Mouse (Mus musculus): ENCODE measurements at regions not wholly inside any gene's neighbourhood (a gene's known extent, or its start where the extent isn't known, plus 50 kb on each side); places are given as distances from the start of the nearest gene placed in this dataset.

GRCm38 (mm10) chr4:95378645-95379044 lies 178.7 kb upstream of the Fggy start:
- DNase-seq (ENCODE audit: low read depth, low spot score): no peak
- Histone ChIP-seq H3K27ac (ENCODE audit: control insufficient read depth, low read depth, low read length) (no peak overlapping the region), H3K36me3 (ENCODE audit: control insufficient read depth in 1 of 2, insufficient read depth in 2 of 2, low read length in 2 of 2) (no peaks in the 10 kb centered on the region), H3K9ac (ENCODE audit: control insufficient read depth, low read depth, low read length, poor library complexity, severe bottlenecking) (no peak overlapping the region), H3K27me3 (ENCODE audit: control insufficient read depth in 1 of 2, insufficient read depth in 2 of 2, low read length in 2 of 2) (no peaks in the 10 kb centered on the region), H3K4me3 (ENCODE audit: control insufficient read depth in 1 of 2, insufficient read depth in 1 of 2, low read depth in 2 of 2, low read length in 2 of 2) (no peak overlapping the region), H3K9me3 (replicated peaks; ENCODE audit: insufficient read depth, low read length) (no peaks in the 10 kb centered on the region), H3K4me1 (ENCODE audit: control insufficient read depth in 1 of 2, insufficient read depth in 2 of 2, low read length in 2 of 2) (no peaks in the 10 kb centered on the region), H3K79me2 (ENCODE audit: control insufficient read depth, insufficient read depth, low read length, poor library complexity) (no peaks in the 10 kb centered on the region)
- TF ChIP-seq ZNF384 (IDR thresholded peaks at IDR 0.05; ENCODE audit: low read depth, low read length) (no peak), MAZ (IDR thresholded peaks at IDR 0.05; ENCODE audit: low read depth, low read length) (no peak), USF2 (IDR thresholded peaks at IDR 0.05; ENCODE audit: borderline replicate concordance in 1 of 2, insufficient read depth in 1 of 2, low read depth in 1 of 2, low read length in 2 of 2) (no peak), TCF12 (IDR thresholded peaks at IDR 0.05; ENCODE audit: low read depth, low read length) (no peak), JUND (IDR thresholded peaks at IDR 0.05; ENCODE audit: low read depth, low read length) (no peak), BHLHE40 (IDR thresholded peaks at IDR 0.05; ENCODE audit: borderline replicate concordance, low read depth, low read length) (no peak), MYC (IDR thresholded peaks at IDR 0.05; ENCODE audit: low read depth, low read length) (no peak), NELFE (IDR thresholded peaks at IDR 0.05; ENCODE audit: low read depth, low read length) (no peak), GABPA (IDR thresholded peaks at IDR 0.05; ENCODE audit: low read depth, low read length) (no peak), ZKSCAN1 (IDR thresholded peaks at IDR 0.05; ENCODE audit: low read depth, low read length) (no peak), ZMIZ1 (IDR thresholded peaks at IDR 0.05; ENCODE audit: low read depth, low read length) (no peak), POLR2AphosphoS5 (IDR thresholded peaks at IDR 0.05; ENCODE audit: borderline replicate concordance, low read depth, low read length) (no peak), MAX (IDR thresholded peaks at IDR 0.05; ENCODE audit: low read length) (no peak), MXI1 (IDR thresholded peaks at IDR 0.05; ENCODE audit: low read depth, low read length) (no peak), NRF1 (IDR thresholded peaks at IDR 0.05; ENCODE audit: insufficient read depth, low read depth, low read length, poor library complexity, severe bottlenecking) (no peak), ELF1 (IDR thresholded peaks at IDR 0.05; ENCODE audit: low read depth, low read length) (no peak), ETS1 (IDR thresholded peaks at IDR 0.05; ENCODE audit: low read depth, low read length) (no peak)

GRCm38 (mm10) chr4:95383216-95383892 lies 174.0 kb upstream of the Fggy start:
- Histone ChIP-seq H3K4me1 (ENCODE audit: control insufficient read depth in 1 of 2, insufficient read depth in 2 of 2, low read length in 2 of 2) (no peaks in the 10 kb centered on the region), H3K9me3 (replicated peaks; ENCODE audit: insufficient read depth, low read length) (no peaks in the 10 kb centered on the region), H3K27ac (ENCODE audit: control insufficient read depth, low read depth, low read length) (no peak overlapping the region), H3K36me3 (ENCODE audit: control insufficient read depth in 1 of 2, insufficient read depth in 2 of 2, low read length in 2 of 2) (no peaks in the 10 kb centered on the region), H3K79me2 (ENCODE audit: control insufficient read depth, insufficient read depth, low read length, poor library complexity) (no peaks in the 10 kb centered on the region), H3K27me3 (ENCODE audit: control insufficient read depth in 1 of 2, insufficient read depth in 2 of 2, low read length in 2 of 2) (no peaks in the 10 kb centered on the region), H3K9ac (ENCODE audit: control insufficient read depth, low read depth, low read length, poor library complexity, severe bottlenecking) (no peak overlapping the region), H3K4me3 (ENCODE audit: control insufficient read depth in 1 of 2, insufficient read depth in 1 of 2, low read depth in 2 of 2, low read length in 2 of 2) (no peak overlapping the region)
- TF ChIP-seq ZKSCAN1 (IDR thresholded peaks at IDR 0.05; ENCODE audit: low read depth, low read length) (no peak), E2F4 (IDR thresholded peaks at IDR 0.05; ENCODE audit: borderline replicate concordance, low read depth, low read length) (no peak), EP300 (IDR thresholded peaks at IDR 0.05; ENCODE audit: low read depth in 1 of 2, low read length in 2 of 2) (no peak), RAD21 (IDR thresholded peaks at IDR 0.05; ENCODE audit: low read depth, low read length) (no peak), TBP (IDR thresholded peaks at IDR 0.05; ENCODE audit: low read depth, low read length) (no peak), JUND (IDR thresholded peaks at IDR 0.05; ENCODE audit: low read depth, low read length) (no peak), HCFC1 (IDR thresholded peaks at IDR 0.05; ENCODE audit: low read depth, low read length) (no peak), CHD1 (IDR thresholded peaks at IDR 0.05; ENCODE audit: low read depth, low read length) (no peak), USF2 (IDR thresholded peaks at IDR 0.05; ENCODE audit: borderline replicate concordance in 1 of 2, insufficient read depth in 1 of 2, low read depth in 1 of 2, low read length in 2 of 2) (no peak), MEF2A (IDR thresholded peaks at IDR 0.05; ENCODE audit: extremely low read depth, insufficient replicate concordance, low read depth, low read length, poor library complexity, severe bottlenecking) (no peak), GABPA (IDR thresholded peaks at IDR 0.05; ENCODE audit: low read depth, low read length) (no peak), TCF12 (IDR thresholded peaks at IDR 0.05; ENCODE audit: low read depth, low read length) (no peak), RCOR1 (IDR thresholded peaks at IDR 0.05; ENCODE audit: low read depth, low read length) (no peak), ZC3H11A (IDR thresholded peaks at IDR 0.05; ENCODE audit: low read depth, low read length) (no peak), ZNF384 (IDR thresholded peaks at IDR 0.05; ENCODE audit: low read depth, low read length) (no peak), POLR2AphosphoS2 (IDR thresholded peaks at IDR 0.05; ENCODE audit: low read length) (no peak), MYC (IDR thresholded peaks at IDR 0.05; ENCODE audit: low read depth, low read length) (no peak), CHD2 (IDR thresholded peaks at IDR 0.05; ENCODE audit: low read length) (no peak), UBTF (IDR thresholded peaks at IDR 0.05; ENCODE audit: borderline replicate concordance, insufficient read depth, low read depth, low read length) (no peak)
- no peak for DNase-seq (ENCODE audit: low read depth, low spot score)
